Mouse (Mus musculus): ENCODE results near the gene Ccdc30. TPM values are rescaled to one million over a fixed set of nuclear protein-coding genes. Genes with fewer than 3 reads are reported as not detected.

Ccdc30 gene
- total and polyA plus RNA-seq, 3 experiments: 0.41 to 0.52 TPM; not detected in 1

GRCm38 (mm10) chr4:119389184-119389583, 26.1 kb downstream of the Ccdc30 start:
- intact Hi-C loops (cut with DNase I): no loop called here
- no peak for DNase-seq
- H3K79me2 ChIP-seq (replicated peaks; ENCODE audit: control insufficient read depth, insufficient read depth, low read length): no peaks in the 10 kb centered on the region
- no peak overlapping the region for H3K9ac ChIP-seq (ENCODE audit: low read depth, low read length)
- H3K4me3 ChIP-seq: no peak overlapping the region
- no peak for TF ChIP-seq EP300 (IDR thresholded peaks at IDR 0.05; ENCODE audit: insufficient read depth, low read depth, low read length)
- TF ChIP-seq CTCF (IDR thresholded peaks at IDR 0.05): no peak
- no peak for TF ChIP-seq POLR2A (IDR thresholded peaks at IDR 0.05; ENCODE audit: insufficient read depth, low read depth, low read length)
- WGBS: 79% methylated on average over 3 of the region's 3 CpGs
- no peaks in the 10 kb centered on the region for H3K4me1 ChIP-seq (ENCODE audit: control insufficient read depth, insufficient read depth, low read length)
- H3K27me3 ChIP-seq (ENCODE audit: control insufficient read depth, insufficient read depth, low read length): no peaks in the 10 kb centered on the region
- no peak overlapping the region for H3K27ac ChIP-seq
- H3K36me3 ChIP-seq (ENCODE audit: control insufficient read depth, insufficient read depth, low read length): no peaks in the 10 kb centered on the region

DNA sequence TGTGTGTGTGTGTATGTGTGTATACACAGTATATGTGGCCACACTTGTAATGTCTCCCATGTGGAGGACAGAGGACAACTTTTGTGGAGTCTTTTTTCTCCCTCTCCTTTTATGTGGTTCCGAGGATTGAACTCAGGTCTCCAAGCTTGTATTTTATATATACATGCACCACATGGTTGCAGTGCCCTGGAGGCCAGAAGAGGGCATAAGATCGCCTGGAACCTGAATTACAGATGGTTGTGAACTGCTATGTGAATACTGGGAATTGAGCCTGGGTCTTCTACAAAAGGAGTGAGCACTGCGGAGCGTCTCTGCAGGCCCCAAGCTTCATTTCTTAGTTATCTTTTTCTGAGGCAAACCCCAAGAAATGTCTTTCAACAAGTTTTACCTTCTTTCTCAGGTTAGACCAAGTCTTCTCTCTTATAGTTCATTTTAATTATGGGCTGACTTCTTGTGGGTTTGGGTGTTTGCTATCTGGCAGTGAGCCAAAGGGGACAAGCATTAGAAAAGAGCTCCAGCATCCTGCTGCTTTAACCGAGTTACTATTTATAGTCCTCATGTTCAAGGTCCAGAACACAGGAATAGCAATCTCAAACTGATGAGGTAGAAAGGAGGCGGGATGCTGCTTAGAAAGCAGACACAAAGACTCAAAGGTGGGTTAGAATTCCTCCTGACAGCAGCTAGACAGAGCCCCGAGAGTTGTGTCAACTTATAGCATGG, 33.7 kb downstream of the Ccdc30 start:
- H3K27ac ChIP-seq: no peak overlapping the region
- 62% methylated on average over 7 of the region's 7 CpGs for WGBS
- H3K79me2 ChIP-seq (replicated peaks; ENCODE audit: control insufficient read depth, insufficient read depth, low read length): no peaks in the 10 kb centered on the region
- H3K27me3 ChIP-seq (ENCODE audit: control insufficient read depth, insufficient read depth, low read length): 0 out of 2 replicates have a peak, but pooled peaks cover under 1% of the 10 kb centered on the region
- no peaks in the 10 kb centered on the region for H3K36me3 ChIP-seq (ENCODE audit: control insufficient read depth, insufficient read depth, low read length)
- DNase-seq: no peak
- H3K9ac ChIP-seq (ENCODE audit: low read depth, low read length): no peak overlapping the region
- no peak for TF ChIP-seq CTCF (IDR thresholded peaks at IDR 0.05)
- TF ChIP-seq EP300 (IDR thresholded peaks at IDR 0.05; ENCODE audit: insufficient read depth, low read depth, low read length): no peak
- TF ChIP-seq POLR2A (IDR thresholded peaks at IDR 0.05; ENCODE audit: insufficient read depth, low read depth, low read length): no peak
- no peaks in the 10 kb centered on the region for H3K4me1 ChIP-seq (ENCODE audit: control insufficient read depth, insufficient read depth, low read length)
- no peak overlapping the region for H3K4me3 ChIP-seq
- intact Hi-C loops (cut with DNase I): no loop called here

GRCm38 (mm10) chr4:119369460-119369859, 45.9 kb downstream of the Ccdc30 start:
- 83% methylated on average over 6 of the region's 6 CpGs for WGBS
- no peaks in the 10 kb centered on the region for H3K36me3 ChIP-seq (ENCODE audit: control insufficient read depth, insufficient read depth, low read length)

DNA sequence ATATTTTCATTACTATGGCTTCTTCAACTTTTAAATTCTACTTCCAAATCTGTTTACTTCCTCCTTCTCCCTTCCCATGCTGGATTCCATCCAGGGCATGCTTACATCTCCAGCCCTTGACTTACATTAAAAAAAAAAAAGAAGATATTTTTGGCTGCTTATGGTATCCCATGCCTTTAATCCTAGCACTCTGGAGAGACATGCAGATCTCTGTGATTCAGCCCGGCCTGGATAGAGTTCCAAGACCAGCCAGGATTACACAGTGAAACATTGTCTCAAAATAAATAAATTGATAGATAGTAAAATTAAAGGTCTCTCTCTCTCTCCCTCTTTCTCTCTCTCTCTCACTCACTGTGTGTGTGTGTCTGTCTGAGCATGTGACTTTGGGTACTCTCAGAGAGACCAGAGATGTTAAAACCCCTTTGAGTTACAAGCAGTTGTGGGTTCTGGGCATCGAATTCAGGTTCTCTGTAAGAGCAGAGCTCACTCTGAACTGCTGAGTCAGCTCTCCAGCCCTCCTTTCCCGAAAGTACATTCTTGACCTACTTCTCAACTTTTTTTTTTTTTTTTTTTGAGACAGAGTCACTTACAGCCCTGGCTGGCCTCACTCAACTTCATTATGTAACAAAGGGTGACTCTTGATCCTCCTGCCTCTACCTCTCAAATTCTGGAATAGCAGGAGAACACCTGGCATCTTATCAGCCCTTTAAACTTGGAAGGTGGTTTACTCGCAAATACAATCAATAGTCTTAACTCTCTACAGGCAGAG, 48.4 kb downstream of the Ccdc30 start:
- no peak for TF ChIP-seq EP300 (IDR thresholded peaks at IDR 0.05; ENCODE audit: insufficient read depth, low read depth, low read length)
- Histone ChIP-seq H3K4me3 (no peak overlapping the region), H3K27me3 (ENCODE audit: control insufficient read depth, insufficient read depth, low read length) (no peaks in the 10 kb centered on the region), H3K27ac (no peak overlapping the region), H3K79me2 (replicated peaks; ENCODE audit: control insufficient read depth, insufficient read depth, low read length) (no peaks in the 10 kb centered on the region), H3K36me3 (ENCODE audit: control insufficient read depth, insufficient read depth, low read length) (no peaks in the 10 kb centered on the region), H3K4me1 (ENCODE audit: control insufficient read depth, insufficient read depth, low read length) (no peaks in the 10 kb centered on the region), H3K9ac (ENCODE audit: low read depth, low read length) (no peak overlapping the region)
- no peak for DNase-seq
- WGBS: 41% methylated on average over 4 of the region's 4 CpGs
- intact Hi-C loops (cut with DNase I): no loop called here

More at GRCm38 (mm10) chr4:119369460-119369859, 45.9 kb downstream of the Ccdc30 start:
- Histone ChIP-seq H3K79me2 (replicated peaks; ENCODE audit: control insufficient read depth, insufficient read depth, low read length) (no peaks in the 10 kb centered on the region), H3K4me1 (ENCODE audit: control insufficient read depth, insufficient read depth, low read length) (no peaks in the 10 kb centered on the region), H3K27ac (no peak overlapping the region), H3K4me3 (no peak overlapping the region), H3K9ac (ENCODE audit: low read depth, low read length) (no peak overlapping the region), H3K27me3 (ENCODE audit: control insufficient read depth, insufficient read depth, low read length) (no peaks in the 10 kb centered on the region)
- no peak for DNase-seq
- intact Hi-C loops (cut with DNase I): no loop called here
- TF ChIP-seq POLR2A (IDR thresholded peaks at IDR 0.05; ENCODE audit: insufficient read depth, low read depth, low read length) (no peak), EP300 (IDR thresholded peaks at IDR 0.05; ENCODE audit: insufficient read depth, low read depth, low read length) (no peak), CTCF (IDR thresholded peaks at IDR 0.05) (peak; percentile 51)

DNA sequence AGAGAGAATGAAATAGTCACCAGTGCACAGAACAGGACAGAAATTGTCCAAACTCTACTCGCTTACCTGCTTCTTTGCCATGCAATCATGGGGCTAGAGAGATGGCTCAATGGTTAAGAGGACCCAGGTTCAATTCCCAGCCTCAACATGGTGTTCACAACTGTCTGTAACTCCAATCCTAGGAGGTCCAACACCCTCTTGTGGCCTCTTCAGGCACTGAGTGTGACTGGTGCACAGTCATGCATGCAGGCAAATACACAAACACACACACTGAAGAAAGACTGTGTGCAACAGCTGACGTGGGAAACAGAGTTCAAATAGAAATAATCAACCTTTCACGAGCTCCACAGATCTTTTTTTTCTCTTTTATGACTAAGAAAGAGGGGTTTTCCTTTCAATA, 53.1 kb downstream of the Ccdc30 start:
- H3K27ac ChIP-seq: no peak overlapping the region
- H3K4me3 ChIP-seq: no peak overlapping the region
- WGBS: 71% methylated on average over 3 of the region's 3 CpGs
- H3K36me3 ChIP-seq (ENCODE audit: control insufficient read depth, insufficient read depth, low read length): no peaks in the 10 kb centered on the region
- TF ChIP-seq CTCF (IDR thresholded peaks at IDR 0.05) (no peak), POLR2A (IDR thresholded peaks at IDR 0.05; ENCODE audit: insufficient read depth, low read depth, low read length) (no peak), EP300 (IDR thresholded peaks at IDR 0.05; ENCODE audit: insufficient read depth, low read depth, low read length) (no peak)
- H3K9ac ChIP-seq (ENCODE audit: low read depth, low read length): no peak overlapping the region
- intact Hi-C loops (cut with DNase I): no loop called here
- no peaks in the 10 kb centered on the region for H3K79me2 ChIP-seq (replicated peaks; ENCODE audit: control insufficient read depth, insufficient read depth, low read length)
- H3K27me3 ChIP-seq (ENCODE audit: control insufficient read depth, insufficient read depth, low read length): no peaks in the 10 kb centered on the region; the same call in 1 of the 2 replicates
- no peaks in the 10 kb centered on the region; the same call in 1 of the 2 replicates for H3K4me1 ChIP-seq (ENCODE audit: control insufficient read depth, insufficient read depth, low read length)
- DNase-seq: no peak
